Mouse (Mus musculus): Measurements from ENCODE around the gene Fam126a. TPM values are rescaled to one million over a fixed set of nuclear protein-coding genes. Genes with fewer than 3 reads are reported as not detected.

Fam126a gene
- polyA plus RNA-seq (2016; fragmentation: Nextera tagmentation; extraction: Ambion mirVana) = 41.0 and 42.6 TPM in 2 replicates

DNA sequence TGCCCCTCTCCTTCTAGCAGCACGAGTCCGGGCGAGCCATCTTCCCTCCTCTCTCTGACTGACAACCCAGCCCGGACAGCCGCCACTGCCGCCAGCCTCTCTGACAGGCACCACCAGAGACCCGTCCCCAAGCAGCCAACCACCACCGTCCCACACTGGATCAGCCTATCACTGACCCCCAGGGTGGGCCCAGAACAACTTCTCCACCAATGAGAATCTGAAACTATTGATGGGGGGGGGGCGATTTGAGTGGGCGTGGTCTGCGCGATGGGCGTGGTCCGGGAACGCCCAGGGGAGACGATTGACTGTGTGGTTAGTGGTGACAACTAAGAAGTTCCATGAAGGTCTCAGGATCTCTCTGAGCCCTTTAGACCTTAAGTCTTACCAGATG is at the start of gene Fam126a:
TSS of gene Fam126a (minus strand) at position 112 of the 391 bp plus-strand sequence.
- Histone ChIP-seq H3K36me3 (no peaks in the 10 kb centered on the region; the same call in 1 of the 2 replicates), H3K4me1 (no peaks in the 10 kb centered on the region), H3K4me3 (peak within 1 kb of the TSS; percentile 91), H3K4me2 (replicated peaks) (peak within 1 kb of the TSS; percentile 81), H3K27me3 (replicated peaks) (no peaks in the 10 kb centered on the region), H3K27ac (peak within 1 kb of the TSS; percentile 67), H3K9ac (peak within 1 kb of the TSS; percentile 88), H3K9me3 (no peaks in the 10 kb centered on the region)
- ATAC-seq (ENCODE audit: low FRiP score, low read depth) = peak; percentile 100
- WGBS = under 1% methylated on average over 16 of the region's 16 CpGs

- Histone ChIP-seq H3K9ac (no peak overlapping the region), H3K27ac (no peak overlapping the region), H3K9me3 (no peaks in the 10 kb centered on the region), H3K36me3 (no peaks in the 10 kb centered on the region), H3K4me1 (no peaks in the 10 kb centered on the region), H3K4me2 (replicated peaks) (no peak overlapping the region), H3K27me3 (replicated peaks) (no peaks in the 10 kb centered on the region), H3K4me3 (no peak overlapping the region)
- 87% methylated on average over 7 of the region's 7 CpGs for WGBS
- no peak for ATAC-seq (ENCODE audit: low FRiP score, low read depth)
Measured at GRCm38 (mm10) chr5:24078420-24079179, 48.1 kb upstream of the Fam126a start.

DNA sequence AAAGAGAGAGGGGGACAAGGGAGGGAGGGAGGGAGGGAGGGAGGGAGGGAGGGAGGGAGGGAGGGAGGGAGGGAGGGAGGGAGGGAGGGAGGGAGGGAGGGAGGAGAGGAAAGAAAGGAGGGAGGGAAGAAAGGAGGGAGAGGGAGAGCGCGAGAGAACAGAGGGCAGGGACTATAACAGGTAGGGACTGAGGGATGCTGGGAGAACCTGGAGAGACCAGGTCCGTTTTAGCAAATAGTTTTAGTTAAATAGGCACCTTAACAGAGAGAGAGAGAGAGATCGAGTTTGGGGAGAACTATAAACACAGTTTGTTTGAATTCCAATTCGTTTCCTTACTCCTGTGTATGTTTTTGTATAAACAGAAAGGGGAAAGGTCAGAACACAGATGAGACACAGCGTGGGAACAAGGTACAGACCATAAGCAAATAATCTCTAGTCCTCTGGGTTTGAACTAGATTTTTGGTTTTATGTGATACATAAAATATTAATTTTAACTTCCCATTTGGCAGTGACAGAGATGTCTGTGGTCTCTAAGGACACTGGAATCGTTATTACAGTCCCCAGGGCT is 47.3 kb upstream of the Fam126a start:
- Histone ChIP-seq H3K27me3 (replicated peaks) (no peaks in the 10 kb centered on the region), H3K9me3 (no peaks in the 10 kb centered on the region), H3K27ac (no peak overlapping the region), H3K4me3 (no peak overlapping the region), H3K4me2 (replicated peaks) (peak overlapping the region; percentile 47), H3K9ac (no peak overlapping the region), H3K4me1 (no peaks in the 10 kb centered on the region), H3K36me3 (no peaks in the 10 kb centered on the region)
- 21% methylated on average over 7 of the region's 7 CpGs for WGBS
- ATAC-seq (ENCODE audit: low FRiP score, low read depth) = no peak; the same call in 1 of the 2 replicates

GRCm38 (mm10) chr5:24076986-24077718 is 46.7 kb upstream of the Fam126a start:
- H3K9ac ChIP-seq = 0 out of 2 replicates have a peak overlapping the region, but pooled peaks have one; percentile 36
- ATAC-seq (ENCODE audit: low FRiP score, low read depth) = peak; percentile 83
- peak overlapping the region; percentile 47 for H3K4me2 ChIP-seq (replicated peaks)
- no peaks in the 10 kb centered on the region for H3K4me1 ChIP-seq
- no peaks in the 10 kb centered on the region for H3K27me3 ChIP-seq (replicated peaks)
- no peak overlapping the region for H3K4me3 ChIP-seq
- 3% methylated on average over 15 of the region's 15 CpGs for WGBS
- H3K36me3 ChIP-seq = no peaks in the 10 kb centered on the region
- H3K9me3 ChIP-seq = no peaks in the 10 kb centered on the region
- H3K27ac ChIP-seq = no peak overlapping the region

- Histone ChIP-seq H3K4me2 (replicated peaks) (no peak overlapping the region), H3K27me3 (replicated peaks) (no peaks in the 10 kb centered on the region), H3K27ac (no peak overlapping the region), H3K36me3 (no peaks in the 10 kb centered on the region), H3K4me1 (no peaks in the 10 kb centered on the region), H3K9me3 (no peaks in the 10 kb centered on the region), H3K4me3 (no peak overlapping the region), H3K9ac (no peak overlapping the region)
- 70% methylated on average over 6 of the region's 6 CpGs for WGBS
- ATAC-seq (ENCODE audit: low FRiP score, low read depth) = no peak
Measured at GRCm38 (mm10) chr5:24072031-24072430, 41.5 kb upstream of the Fam126a start.

DNA sequence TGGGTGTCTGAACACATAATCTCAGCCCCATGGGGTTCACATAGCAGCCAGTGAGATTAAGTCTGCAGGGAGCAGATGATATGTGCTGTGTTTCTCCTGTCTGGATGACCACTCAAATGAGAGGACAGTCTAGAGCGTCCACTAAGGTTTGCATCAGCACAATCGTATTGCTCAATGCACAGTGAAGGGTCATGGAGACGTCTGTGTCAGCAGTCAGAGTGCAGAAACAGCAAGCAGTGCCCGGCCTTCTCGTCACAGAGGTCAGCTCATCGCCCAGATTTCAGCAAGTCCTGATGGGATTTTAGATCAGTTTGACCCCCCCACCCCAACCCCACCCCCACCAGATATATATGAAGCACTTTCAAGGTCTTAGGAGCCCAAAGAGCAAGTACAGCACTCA is 38.5 kb upstream of the Fam126a start:
- no peak for ATAC-seq (ENCODE audit: low FRiP score, low read depth)
- H3K27ac ChIP-seq = no peak overlapping the region
- no peak overlapping the region for H3K4me3 ChIP-seq
- no peak overlapping the region for H3K9ac ChIP-seq
- 85% methylated on average over 6 of the region's 6 CpGs for WGBS
- H3K27me3 ChIP-seq (replicated peaks) = no peaks in the 10 kb centered on the region
- H3K9me3 ChIP-seq = no peaks in the 10 kb centered on the region
- no peak overlapping the region for H3K4me2 ChIP-seq (replicated peaks)
- no peaks in the 10 kb centered on the region for H3K4me1 ChIP-seq
- no peaks in the 10 kb centered on the region for H3K36me3 ChIP-seq

DNA sequence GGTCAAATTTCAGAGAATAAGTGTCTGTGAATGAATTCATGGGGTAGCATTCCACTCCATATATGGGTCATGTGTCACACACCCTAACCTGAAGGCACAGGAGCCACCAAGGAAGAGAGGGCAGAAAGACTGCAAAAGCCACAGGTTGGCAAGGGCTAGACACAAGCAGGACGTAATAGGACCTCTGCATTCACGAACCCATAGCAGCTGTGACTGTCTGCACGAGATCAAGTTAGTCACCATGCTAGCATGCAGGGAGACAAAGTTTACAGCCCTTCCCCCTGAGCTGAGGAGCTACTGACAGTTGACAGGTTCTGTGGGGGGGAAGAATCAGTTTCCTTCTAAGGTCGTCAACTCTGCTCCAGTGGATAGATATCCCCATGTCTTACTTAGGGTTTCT is 33.1 kb upstream of the Fam126a start:
- Histone ChIP-seq H3K27me3 (replicated peaks) (no peaks in the 10 kb centered on the region), H3K4me2 (replicated peaks) (no peak overlapping the region), H3K27ac (no peak overlapping the region), H3K4me1 (no peaks in the 10 kb centered on the region), H3K9ac (no peak overlapping the region), H3K9me3 (no peaks in the 10 kb centered on the region), H3K4me3 (no peak overlapping the region), H3K36me3 (no peaks in the 10 kb centered on the region)
- 77% methylated on average over 4 of the region's 4 CpGs for WGBS
- no peak for ATAC-seq (ENCODE audit: low FRiP score, low read depth)

DNA sequence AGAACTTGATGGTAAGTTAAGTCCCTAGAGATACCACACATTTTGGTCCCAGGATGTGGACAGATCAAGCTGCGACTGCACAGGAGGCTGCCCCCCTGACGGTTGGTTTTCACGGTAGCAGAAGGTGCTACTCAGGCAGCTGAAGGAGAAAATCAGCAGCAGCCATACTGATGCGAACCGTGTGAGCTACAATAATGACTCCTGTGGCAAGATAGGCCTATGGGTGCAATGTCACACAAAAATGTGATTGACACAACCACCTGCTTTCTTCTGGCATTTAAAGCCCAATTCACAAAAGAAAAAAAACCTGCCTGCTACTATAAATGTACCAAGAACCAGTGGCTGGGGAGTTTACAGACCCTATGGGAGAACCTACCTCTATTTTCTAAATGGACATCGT is 32.5 kb upstream of the Fam126a start:
- H3K9me3 ChIP-seq = no peaks in the 10 kb centered on the region

GRCm38 (mm10) chr5:24060949-24061348 is 30.5 kb upstream of the Fam126a start:
- H3K4me1 ChIP-seq = no peaks in the 10 kb centered on the region
- H3K4me3 ChIP-seq = no peak overlapping the region
- WGBS = 54% methylated on average over 3 of the region's 3 CpGs
- H3K27ac ChIP-seq = no peak overlapping the region
- no peaks in the 10 kb centered on the region for H3K27me3 ChIP-seq (replicated peaks)
- H3K9ac ChIP-seq = no peak overlapping the region
- H3K36me3 ChIP-seq = no peaks in the 10 kb centered on the region
- no peak for ATAC-seq (ENCODE audit: low FRiP score, low read depth)
- H3K9me3 ChIP-seq = no peaks in the 10 kb centered on the region
- no peak overlapping the region for H3K4me2 ChIP-seq (replicated peaks)

More for the DNA sequence above, 32.5 kb upstream of the Fam126a start:
- Histone ChIP-seq H3K27ac (no peak overlapping the region), H3K9ac (no peak overlapping the region), H3K36me3 (no peaks in the 10 kb centered on the region), H3K27me3 (replicated peaks) (no peaks in the 10 kb centered on the region), H3K4me2 (replicated peaks) (no peak overlapping the region), H3K4me3 (no peak overlapping the region), H3K4me1 (no peaks in the 10 kb centered on the region)
- 88% methylated on average over 6 of the region's 6 CpGs for WGBS
- ATAC-seq (ENCODE audit: low FRiP score, low read depth) = no peak

- WGBS = 69% methylated on average over 3 of the region's 3 CpGs
- Histone ChIP-seq H3K4me3 (no peak overlapping the region), H3K36me3 (no peaks in the 10 kb centered on the region), H3K4me1 (no peaks in the 10 kb centered on the region), H3K9me3 (peaks cover 5% of the 10 kb centered on the region; the same call in 1 of the 2 replicates), H3K4me2 (replicated peaks) (no peak overlapping the region), H3K27ac (no peak overlapping the region), H3K27me3 (replicated peaks) (no peaks in the 10 kb centered on the region), H3K9ac (no peak overlapping the region)
- no peak for ATAC-seq (ENCODE audit: low FRiP score, low read depth)
Measured at GRCm38 (mm10) chr5:24057592-24057991, 27.1 kb upstream of the Fam126a start.

DNA sequence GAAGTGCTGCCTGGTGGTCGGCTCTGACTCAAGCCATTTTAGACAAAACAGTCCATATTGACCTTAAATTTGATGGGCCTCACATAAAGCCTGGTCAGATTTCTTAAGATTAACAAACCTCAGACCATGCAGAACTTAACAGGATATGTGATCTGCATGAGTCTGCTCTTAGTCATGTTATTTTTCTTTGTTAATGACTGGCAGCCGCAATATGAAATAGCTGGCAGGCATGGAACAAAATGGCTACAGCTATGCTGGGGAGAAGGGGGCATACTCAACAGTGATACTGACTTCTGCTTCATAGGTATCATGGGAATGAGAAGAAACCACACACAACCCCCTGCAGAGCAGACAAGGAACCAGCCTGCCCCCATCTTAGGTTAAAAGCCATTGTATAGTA is 26.4 kb upstream of the Fam126a start:
- Histone ChIP-seq H3K4me1 (no peaks in the 10 kb centered on the region), H3K9ac (no peak overlapping the region), H3K27me3 (replicated peaks) (no peaks in the 10 kb centered on the region), H3K9me3 (peaks cover 5% of the 10 kb centered on the region; the same call in 1 of the 2 replicates), H3K27ac (no peak overlapping the region), H3K36me3 (no peaks in the 10 kb centered on the region), H3K4me3 (no peak overlapping the region), H3K4me2 (replicated peaks) (no peak overlapping the region)
- no peak for ATAC-seq (ENCODE audit: low FRiP score, low read depth)
- WGBS = 86% methylated on average over 2 of the region's 2 CpGs

GRCm38 (mm10) chr5:24054382-24054781 is 23.9 kb upstream of the Fam126a start:
- WGBS = 89% methylated on average over 3 of the region's 3 CpGs

More at GRCm38 (mm10) chr5:24054382-24054781, 23.9 kb upstream of the Fam126a start:
- H3K4me1 ChIP-seq = no peaks in the 10 kb centered on the region
- H3K27me3 ChIP-seq (replicated peaks) = no peaks in the 10 kb centered on the region
- H3K36me3 ChIP-seq = no peaks in the 10 kb centered on the region
- H3K9me3 ChIP-seq = peaks cover 5% of the 10 kb centered on the region; the same call in 1 of the 2 replicates
- no peak overlapping the region for H3K4me3 ChIP-seq
- no peak overlapping the region for H3K4me2 ChIP-seq (replicated peaks)
- H3K27ac ChIP-seq = no peak overlapping the region
- no peak overlapping the region for H3K9ac ChIP-seq
- no peak for ATAC-seq (ENCODE audit: low FRiP score, low read depth)

All from neural tube, embryonic 12.5 days (tissue).